Mouse (Mus musculus) regulatory T cell (primary cell): ENCODE data around the gene Pheta1.

Experiments used
- in situ Hi-C: fragments of 300-600 bp; cut with MboI, MseI; formaldehyde crosslinking; loops from one replicate; pipeline ENCODE4 v1.15.1; 2025; ENCODE audit warnings: high pct_unique_total_duplicates

The Pheta1 gene

GRCm38 (mm10) chr5:121848743-121849142 is at the start of gene Pheta1:
TSS of gene Pheta1 (plus strand) at chr5:121848984.
- in situ Hi-C loops: loop anchor here (25.0 kb wide), 2 partner anchors 514 to 1336 kb away; partner anchors contain the start of genes Fam216a, Gpn3, Plbd2 and Rad9b

- in situ Hi-C loops: no loop called here
Measured at GRCm38 (mm10) chr5:121807186-121807585, 41.6 kb upstream of the Pheta1 start.

GRCm38 (mm10) chr5:121808202-121808601 is 40.6 kb upstream of the Pheta1 start:
- in situ Hi-C loops: no loop called here

GRCm38 (mm10) chr5:121809667-121810224 is 39.0 kb upstream of the Pheta1 start:
- in situ Hi-C loops: loop anchor here (5.0 kb wide), 1 partner anchor 82 kb away; no protein-coding TSS in a partner anchor

GRCm38 (mm10) chr5:121810331-121811151 is 38.2 kb upstream of the Pheta1 start:
- in situ Hi-C loops: loop anchor here (5.0 kb wide), 1 partner anchor 83 kb away; no protein-coding TSS in a partner anchor

GRCm38 (mm10) chr5:121811485-121811931 is 37.3 kb upstream of the Pheta1 start:
- in situ Hi-C loops: loop anchor here (5.0 kb wide), 1 partner anchor 84 kb away; no protein-coding TSS in a partner anchor

GRCm38 (mm10) chr5:121812526-121813243 is 36.1 kb upstream of the Pheta1 start:
- in situ Hi-C loops: loop anchor here (5.0 kb wide), 1 partner anchor 85 kb away; no protein-coding TSS in a partner anchor

- in situ Hi-C loops: loop anchor here (5.0 kb wide), 1 partner anchor 86 kb away; no protein-coding TSS in a partner anchor
Measured at GRCm38 (mm10) chr5:121813744-121814143, 35.0 kb upstream of the Pheta1 start.

GRCm38 (mm10) chr5:121815067-121815466 is 33.7 kb upstream of the Pheta1 start:
- in situ Hi-C loops: no loop called here

- in situ Hi-C loops: no loop called here
Measured at GRCm38 (mm10) chr5:121815867-121816380, 32.9 kb upstream of the Pheta1 start.

GRCm38 (mm10) chr5:121816611-121817010 is 32.2 kb upstream of the Pheta1 start:
- in situ Hi-C loops: no loop called here

- in situ Hi-C loops: no loop called here
Measured at GRCm38 (mm10) chr5:121817551-121817950, 31.2 kb upstream of the Pheta1 start.

GRCm38 (mm10) chr5:121818401-121818800 is 30.4 kb upstream of the Pheta1 start:
- in situ Hi-C loops: no loop called here

GRCm38 (mm10) chr5:121818862-121819261 is 29.9 kb upstream of the Pheta1 start:
- in situ Hi-C loops: no loop called here

GRCm38 (mm10) chr5:121819559-121819958 is 29.2 kb upstream of the Pheta1 start:
- in situ Hi-C loops: no loop called here

- in situ Hi-C loops: no loop called here
Measured at GRCm38 (mm10) chr5:121820161-121820560, 28.6 kb upstream of the Pheta1 start.

GRCm38 (mm10) chr5:121820657-121821056 is 28.1 kb upstream of the Pheta1 start:
- in situ Hi-C loops: no loop called here

- in situ Hi-C loops: no loop called here
Measured at GRCm38 (mm10) chr5:121821116-121821515, 27.7 kb upstream of the Pheta1 start.

GRCm38 (mm10) chr5:121821552-121821951 is 27.2 kb upstream of the Pheta1 start:
- in situ Hi-C loops: no loop called here

- in situ Hi-C loops: no loop called here
Measured at GRCm38 (mm10) chr5:121822786-121823505, 25.8 kb upstream of the Pheta1 start.

GRCm38 (mm10) chr5:121823668-121824067 is 25.1 kb upstream of the Pheta1 start:
- in situ Hi-C loops: no loop called here
